Comparison of ENCODE assay signal across 8 mouse cellular contexts in the genomic region with DNA sequence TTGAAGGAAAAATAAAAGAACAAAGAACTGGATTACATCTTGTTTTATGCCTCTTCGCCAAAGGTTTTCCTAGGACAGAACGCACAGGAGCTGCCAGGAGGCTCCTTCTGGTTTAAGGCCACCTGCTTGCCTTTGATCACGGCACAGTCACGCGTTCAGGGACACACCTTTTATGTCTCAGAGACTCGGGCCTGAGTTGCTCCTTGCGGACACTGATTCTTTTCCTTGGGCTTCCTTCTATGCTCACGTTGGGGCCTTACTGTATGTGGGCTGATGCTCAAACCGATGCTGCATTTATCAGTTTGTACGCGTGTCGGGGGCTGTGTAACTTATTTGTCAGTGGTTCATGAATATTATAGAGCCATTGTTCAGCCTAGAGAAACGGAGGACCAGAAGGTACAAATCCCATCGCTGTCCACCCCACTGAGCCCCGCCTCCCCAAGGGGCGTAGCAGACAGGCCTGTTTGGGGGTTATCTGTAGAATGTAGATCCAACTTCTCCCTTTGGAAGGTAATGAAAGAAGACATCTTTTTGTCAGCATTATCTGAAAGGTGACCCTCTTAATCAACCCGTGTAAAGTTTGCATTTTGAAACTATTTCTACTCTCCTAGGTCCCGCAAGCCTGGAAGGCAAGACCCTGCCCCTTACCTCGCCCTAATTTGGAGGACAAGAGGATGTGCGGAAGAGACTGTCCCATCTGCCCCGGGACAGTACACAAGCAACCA. TPM values are rescaled to one million over a fixed set of nuclear protein-coding genes. Genes with fewer than 3 reads are reported as not detected.
A peak's percentile ranks its signal among the peaks of the same experiment; 100 is the strongest.
DNase-seq lines count a peak whose midpoint lies in the region; ATAC-seq lines count a peak whose summit lies in the region.

No protein-coding gene starts in this region.

- H3K4me2 ChIP-seq in liver, embryonic 12.5 days: peak overlapping the region; percentile 74
- peak overlapping the region; percentile 93 for H3K4me2 ChIP-seq in stomach, embryonic 16.5 days (ENCODE audit: low read depth, low read length)

- no peak overlapping the region for H3K27ac ChIP-seq in liver, embryonic 12.5 days
- no peak overlapping the region for H3K27ac ChIP-seq in stomach, embryonic 16.5 days (ENCODE audit: low read length)

- peak; percentile 13 to 14 for DNase-seq in cerebellum, postnatal 25 days
- DNase-seq in cerebellum, adult 18-20 months: no peak
- DNase-seq in retina, postnatal 1 day: peak; percentile 15
- no peak for DNase-seq in retina, embryonic 14.5 days (ENCODE audit: low spot score)
- DNase-seq in spleen, postnatal 10 days (ENCODE audit: low spot score in 2 of 2): no peak

- no peak for ATAC-seq in liver, embryonic 12.5 days
- no peak for ATAC-seq in stomach, embryonic 16.5 days (ENCODE audit: insufficient read depth, low FRiP score)
- ATAC-seq in inflammation-experienced regulatory T-cells, adult 6 months: no peak

- no peaks in the 10 kb centered on the region for H3K9me3 ChIP-seq in liver, embryonic 12.5 days (replicated peaks)
- no peaks in the 10 kb centered on the region for H3K9me3 ChIP-seq in stomach, embryonic 16.5 days (replicated peaks; ENCODE audit: control insufficient read depth, low read length)

- no peaks in the 10 kb centered on the region for H3K36me3 ChIP-seq in liver, embryonic 12.5 days
- no peaks in the 10 kb centered on the region for H3K36me3 ChIP-seq in stomach, embryonic 16.5 days (ENCODE audit: control insufficient read depth, insufficient read depth, low read length)

- no peak overlapping the region for H3K9ac ChIP-seq in liver, embryonic 12.5 days
- H3K9ac ChIP-seq in stomach, embryonic 16.5 days (ENCODE audit: low read length): peak overlapping the region; percentile 67

- peak overlapping the region; percentile 48 for H3K4me3 ChIP-seq in liver, embryonic 12.5 days
- peak overlapping the region; percentile 53 for H3K4me3 ChIP-seq in stomach, embryonic 16.5 days (replicated peaks; ENCODE audit: low read length)

- 34% methylated on average over 21 of the region's 21 CpGs for WGBS in liver, embryonic 12.5 days (ENCODE audit: insufficient replicate concordance)
- 39% methylated on average over 21 of the region's 21 CpGs for WGBS in stomach, embryonic 16.5 days

- no peaks in the 10 kb centered on the region for H3K27me3 ChIP-seq in liver, embryonic 12.5 days (replicated peaks)
- H3K27me3 ChIP-seq in stomach, embryonic 16.5 days (ENCODE audit: control insufficient read depth, insufficient read depth, low read length): no peaks in the 10 kb centered on the region

- peaks cover 13% of the 10 kb centered on the region for H3K4me1 ChIP-seq in liver, embryonic 12.5 days
- H3K4me1 ChIP-seq in stomach, embryonic 16.5 days (ENCODE audit: control insufficient read depth, insufficient read depth, low read length): peaks cover 9% of the 10 kb centered on the region; the same call in 1 of the 2 replicates

RNA-seq across cellular contexts. Expression of gene Pla2r1, which starts 0.8 kb away (rescaled TPM):
- polyA plus RNA-seq in liver, embryonic 12.5 days (2016; fragmentation: Nextera tagmentation; extraction: Ambion mirVana): 0.17 and 0.35 TPM in 2 replicates
- 3.2 and 3.3 TPM in 2 replicates for polyA plus RNA-seq in stomach, embryonic 16.5 days (2015; fragmentation: Nextera tagmentation; extraction: Ambion mirVana)
- not detected for polyA plus RNA-seq in inflammation-experienced regulatory T-cells, adult 6 months (2017; shearing (Covaris generic))

Comparison
In these comparisons a context has a peak if more than half of its experiments do, and no peak if none do; other contexts are left out.
1. DNase-seq: peak in cerebellum, postnatal 25 days (2 of 2) and retina, postnatal 1 day (single experiment); none in cerebellum, adult 18-20 months (0 of 2), retina, embryonic 14.5 days (single experiment) and spleen, postnatal 10 days (0 of 2).